Mouse (Mus musculus) cerebellum, adult 2 months (tissue): Measurements from ENCODE around the gene Cdan1.

Source experiments
- CTCF ChIP-seq: fragments of 200-500 bp; IDR thresholded peaks from 2 replicates; pipeline ENCODE4 v1.5.1; 2011; ENCODE audit warnings: low read depth, mild to moderate bottlenecking, control low read depth, low read length, moderate library complexity, borderline replicate concordance; ENCODE audit not compliant: insufficient read depth
- POLR2A ChIP-seq: fragments of 200-500 bp; IDR thresholded peaks from 2 replicates; pipeline ENCODE4 v1.6.1; 2011; ENCODE audit warnings: low read length, control low read depth, borderline replicate concordance; ENCODE audit not compliant: insufficient read depth

DNA sequence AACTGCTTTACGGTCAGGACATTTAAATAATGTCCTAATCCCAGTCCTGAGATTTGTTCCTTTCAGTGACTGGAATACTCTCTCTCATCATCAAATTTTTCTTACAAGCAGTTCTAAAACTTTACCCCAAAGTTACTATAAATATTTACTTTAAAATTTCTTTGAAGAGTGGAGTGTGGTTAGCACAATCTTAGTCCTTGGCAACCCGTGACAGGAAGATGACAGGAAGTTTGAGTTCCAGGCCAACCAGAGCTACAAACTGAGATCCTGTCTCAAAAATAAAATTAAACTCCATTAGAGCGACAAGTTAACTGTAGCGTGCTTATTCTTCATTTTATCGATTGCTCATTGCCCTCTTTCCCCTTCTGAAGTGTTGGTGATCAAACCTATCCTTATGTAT is 37.7 kb upstream of the Cdan1 start:
- TF ChIP-seq CTCF = no peak
- no peak for TF ChIP-seq POLR2A
